Mouse (Mus musculus) left cerebral cortex, adult 8-10 months (tissue): ENCODE results near the gene Gipc3. TPM values are rescaled to one million over a fixed set of nuclear protein-coding genes. Genes with fewer than 3 reads are reported as not detected.

Experiments
- DNase-seq, 2 experiments: peaks; one replicate each; pipeline ENCODE4 v3.0.0; 2022; ENCODE audit warnings: low spot score in 2 of 2
- total RNA-seq, 4 experiments: library from RNA; stranded (reverse); gene quantifications; 2 replicates each; pipeline ENCODE4 v1.2.4; 2022

Gene Gipc3
- total RNA-seq, 4 experiments from 2014 or later = 2.0 to 2.3 (median 2.2) TPM

GRCm38 (mm10) chr10:81349146-81349545 lies 6.1 kb upstream of the Gipc3 start:
- DNase-seq = no peak

- DNase-seq = no peak
Observed at GRCm38 (mm10) chr10:81346453-81347067, 3.5 kb upstream of the Gipc3 start.

DNA sequence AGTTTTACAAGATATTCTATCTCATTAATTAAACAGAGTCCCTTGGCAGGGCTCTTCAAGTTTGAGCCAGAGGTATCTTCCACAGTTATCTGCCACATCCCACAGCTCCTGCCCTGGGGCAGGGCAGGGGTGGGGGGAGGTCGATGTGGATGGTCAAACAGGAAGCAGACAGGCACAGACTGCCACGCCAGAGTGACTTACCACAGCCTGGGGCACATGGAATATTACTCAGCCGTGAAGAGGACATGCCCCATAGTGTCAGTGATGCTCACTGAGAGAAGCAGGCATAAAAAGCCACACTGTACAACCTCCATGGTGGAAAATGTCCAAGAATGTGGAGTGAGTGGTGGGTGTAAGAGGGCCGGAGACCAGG lies 2.1 kb upstream of the Gipc3 start:
- DNase-seq = no peak

- no peak for DNase-seq
Observed at GRCm38 (mm10) chr10:81344421-81345161, 1.5 kb upstream of the Gipc3 start.

DNA sequence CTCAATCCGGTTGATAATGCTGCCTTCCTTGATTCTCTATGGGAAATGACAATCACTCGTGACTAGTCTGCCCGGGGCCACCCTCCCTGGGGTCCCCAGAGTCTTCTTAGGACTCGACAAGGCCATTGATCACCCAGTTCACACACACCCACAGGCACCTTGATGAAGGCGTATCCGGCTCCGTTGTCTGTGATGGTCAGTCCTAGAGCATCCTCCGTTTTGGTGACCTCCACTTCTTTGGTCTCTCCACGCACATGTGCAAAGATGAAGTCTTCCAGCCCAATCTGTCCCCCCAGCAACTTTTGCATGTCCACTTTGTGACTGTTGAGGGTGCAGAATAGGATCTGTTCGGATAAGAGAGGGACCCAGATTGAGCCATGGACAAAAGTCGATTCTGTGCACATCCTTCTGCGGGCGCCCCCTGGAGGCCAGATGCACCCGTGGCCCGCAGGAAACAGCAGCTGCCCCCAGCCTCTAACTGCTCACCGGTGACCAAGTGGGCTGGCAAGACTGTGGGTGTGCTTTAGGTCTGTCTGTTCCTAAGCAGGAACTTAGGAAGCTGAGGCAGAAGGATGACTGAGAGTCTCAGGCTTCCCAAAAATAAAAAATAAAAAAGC lies 1.6 kb downstream of the Gipc3 start:
- DNase-seq = no peak

DNA sequence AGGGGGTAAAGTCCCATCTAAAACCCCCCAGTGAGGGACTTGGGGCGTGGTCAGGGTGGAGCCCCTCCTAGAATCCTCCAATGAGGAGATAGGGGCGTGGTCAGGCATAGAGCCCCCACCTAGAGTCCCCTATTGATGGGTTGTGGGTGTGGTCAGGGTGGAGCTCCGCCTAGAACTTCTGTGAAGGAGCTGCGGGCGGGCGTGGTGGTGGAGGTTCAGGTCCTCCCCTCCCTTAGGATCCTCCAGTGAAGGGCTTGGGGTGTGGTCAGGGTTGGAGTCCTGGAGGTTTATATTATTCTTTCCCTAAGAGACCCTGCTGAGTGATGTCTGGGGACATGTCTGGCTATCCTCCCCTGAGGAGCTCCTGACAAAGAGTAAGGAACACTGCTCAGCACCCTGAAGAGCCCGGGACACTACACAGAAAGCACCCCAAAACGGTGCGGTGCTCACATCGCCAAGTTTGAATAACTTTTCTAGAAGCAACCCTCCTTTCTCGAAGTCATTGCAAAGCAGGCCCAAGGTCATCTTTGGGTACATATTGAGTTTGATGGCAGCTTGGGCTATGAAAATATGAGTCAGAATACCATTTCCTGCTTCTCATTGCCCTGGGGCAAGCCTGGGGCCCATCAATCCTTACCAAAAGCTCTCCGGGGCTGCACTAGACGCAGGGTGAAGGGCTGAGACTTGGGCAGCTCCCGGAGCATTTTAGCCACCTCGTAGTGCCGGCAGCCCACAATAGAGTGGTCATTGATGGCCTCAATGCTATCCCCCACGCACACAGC lies 2.3 kb downstream of the Gipc3 start:
- DNase-seq = no peak

- no peak for DNase-seq
Observed at GRCm38 (mm10) chr10:81336558-81336957, 6.5 kb downstream of the Gipc3 start.

DNA sequence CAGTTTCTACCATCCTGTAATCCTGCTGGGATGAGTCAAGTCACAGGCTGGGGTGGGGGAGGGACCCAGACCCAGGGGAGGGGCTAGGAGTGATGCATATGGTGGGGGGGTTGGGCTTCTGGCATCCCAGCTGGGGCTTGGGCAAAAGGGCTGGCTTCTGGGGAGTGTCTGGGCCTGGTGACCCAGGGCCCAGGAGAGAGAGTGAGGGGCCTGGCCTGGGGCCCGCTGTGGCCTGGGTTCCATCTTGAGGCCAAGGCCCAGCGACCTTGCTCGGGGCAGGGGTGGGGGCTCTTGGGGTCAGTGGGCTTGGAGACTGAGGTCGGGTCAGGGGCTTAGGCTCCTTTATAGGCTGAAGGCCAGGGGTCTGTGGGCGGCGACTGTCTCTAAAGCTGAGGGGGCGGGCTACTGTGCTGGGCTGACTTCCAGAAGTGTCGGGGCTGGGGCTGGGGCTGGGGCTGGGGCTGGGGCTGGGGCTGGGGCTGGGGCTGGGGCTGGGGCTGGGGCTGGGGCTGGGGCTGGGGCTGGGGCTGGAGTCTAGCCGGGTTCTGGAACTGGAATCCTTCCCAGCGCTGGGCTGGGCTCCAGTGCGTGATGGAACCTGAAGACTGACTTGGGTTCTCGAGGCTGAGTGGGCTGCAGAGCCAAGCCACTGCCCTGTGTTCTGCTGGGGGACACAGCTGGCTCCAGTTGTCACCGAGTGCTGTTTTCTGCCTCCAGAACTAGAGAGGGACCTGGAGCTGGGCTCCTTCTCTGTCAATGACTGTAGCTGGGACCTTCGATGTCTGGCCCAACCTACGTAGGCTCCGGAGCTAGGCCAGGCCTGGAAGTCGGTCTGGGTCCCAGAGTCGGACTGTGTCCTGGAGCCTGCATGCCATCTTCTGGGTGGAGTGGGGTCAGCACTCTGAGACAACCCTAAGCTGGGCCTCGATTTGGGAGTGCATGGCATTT lies 7.4 kb downstream of the Gipc3 start:
- DNase-seq = no peak

DNA sequence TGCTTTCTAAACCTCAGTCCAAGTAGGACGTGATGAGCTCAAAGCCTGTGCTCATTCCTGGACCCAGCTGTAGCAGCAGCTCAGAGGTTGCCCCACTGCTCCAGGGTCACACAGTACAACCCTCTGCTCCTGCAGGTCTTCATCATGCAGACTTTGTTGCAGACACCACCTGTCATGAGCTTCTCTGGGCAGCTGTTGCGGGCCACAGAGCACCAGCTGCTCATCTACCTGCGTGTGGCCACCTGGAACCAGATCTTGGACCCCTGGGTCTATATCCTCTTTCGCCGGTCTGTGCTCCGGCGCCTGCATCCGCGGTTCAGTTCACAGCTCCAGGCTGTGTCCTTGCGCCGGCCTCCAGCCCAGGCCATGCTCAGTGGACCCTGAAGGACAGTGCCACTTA lies 8.7 kb downstream of the Gipc3 start:
- no peak for DNase-seq

GRCm38 (mm10) chr10:81332277-81332676 lies 10.8 kb downstream of the Gipc3 start:
- DNase-seq = no peak

- no peak for DNase-seq
Observed at GRCm38 (mm10) chr10:81330007-81330406, 13.1 kb downstream of the Gipc3 start.

GRCm38 (mm10) chr10:81329194-81329975 lies 13.7 kb downstream of the Gipc3 start:
- DNase-seq = no peak

GRCm38 (mm10) chr10:81328386-81328785 lies 14.7 kb downstream of the Gipc3 start, which contains the start of gene Tbxa2r:
Tbxa2r (plus strand) TSS chr10:81328731.
- DNase-seq = no peak

GRCm38 (mm10) chr10:81327959-81328358 lies 15.1 kb downstream of the Gipc3 start:
- no peak for DNase-seq

- DNase-seq = no peak
Observed at GRCm38 (mm10) chr10:81326858-81327257, 16.2 kb downstream of the Gipc3 start.

GRCm38 (mm10) chr10:81325781-81326180 lies 17.3 kb downstream of the Gipc3 start:
- no peak for DNase-seq

- no peak for DNase-seq
Observed at GRCm38 (mm10) chr10:81325176-81325575, 17.9 kb downstream of the Gipc3 start.

DNA sequence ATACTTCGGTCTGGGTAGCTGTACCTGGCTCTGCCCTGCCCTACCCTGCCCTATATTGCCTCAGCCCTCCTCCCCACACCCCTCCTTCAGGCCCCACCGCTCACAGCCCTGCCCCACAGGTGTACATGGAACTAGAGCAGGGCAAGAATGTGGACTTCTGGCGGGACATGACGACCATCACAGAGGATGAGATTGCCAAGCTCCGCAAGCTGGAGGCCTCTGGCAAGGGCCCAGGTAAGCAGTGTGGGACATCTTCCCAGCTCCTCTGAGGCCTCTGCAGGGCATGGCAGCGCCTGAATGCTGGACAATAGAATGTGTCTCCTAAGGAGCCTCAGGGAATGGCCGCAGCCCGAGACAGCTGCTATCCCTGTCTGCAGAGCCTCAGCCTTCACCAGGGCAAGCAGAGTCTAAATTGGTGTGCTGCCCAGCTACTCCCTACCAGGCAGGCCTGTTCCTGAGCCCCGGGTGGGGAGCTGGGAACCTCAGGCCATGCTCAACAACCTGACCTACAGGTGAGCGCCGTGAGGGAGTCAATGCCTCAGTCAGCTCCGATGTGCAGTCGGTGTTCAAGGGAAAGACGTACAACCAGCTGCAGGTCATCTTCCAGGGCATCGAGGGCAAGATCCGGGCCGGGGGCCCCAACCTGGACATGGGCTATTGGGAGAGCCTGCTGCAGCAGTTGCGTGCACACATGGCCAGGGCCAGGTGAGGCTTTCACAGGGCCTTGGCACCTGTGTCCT lies 19.1 kb downstream of the Gipc3 start:
- DNase-seq = no peak

DNA sequence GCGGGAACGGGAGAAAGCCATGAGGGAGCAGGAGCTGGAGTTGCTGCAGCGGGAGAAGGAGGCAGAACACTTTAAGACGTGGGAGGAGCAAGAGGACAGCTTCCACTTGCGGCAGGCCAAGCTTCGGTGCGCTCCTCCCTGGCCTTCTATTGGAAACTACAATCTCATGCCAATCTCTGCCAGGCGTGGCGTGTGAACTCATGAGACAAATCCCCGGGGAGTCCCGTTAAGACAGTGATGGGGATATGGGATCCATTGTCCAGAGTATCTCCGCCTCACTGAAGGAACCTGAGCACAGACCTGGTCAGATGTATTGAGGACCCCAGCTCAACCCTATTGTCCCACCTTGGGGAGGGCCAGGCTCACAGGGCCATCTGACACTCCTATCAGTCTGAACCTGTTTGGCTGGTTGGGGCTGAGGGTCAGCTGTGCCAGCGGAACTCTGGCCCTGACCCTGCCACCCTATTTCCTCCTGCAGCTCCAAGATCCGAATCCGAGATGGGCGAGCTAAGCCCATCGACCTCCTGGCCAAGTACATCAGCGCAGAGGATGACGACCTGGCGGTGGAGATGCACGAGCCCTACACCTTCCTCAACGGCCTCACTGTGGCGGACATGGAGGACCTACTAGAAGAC lies 19.8 kb downstream of the Gipc3 start:
- DNase-seq = no peak
